Mouse (Mus musculus) midbrain, postnatal 0 days (tissue): ENCODE data around the gene Edem2. TPM values are rescaled to one million over a fixed set of nuclear protein-coding genes. Genes with fewer than 3 reads are reported as not detected.

Experiments
- ATAC-seq: fragments of 200-750 bp; cut with Nextera tagmentation; 2 replicates; pipeline ENCODE4 v1.8.0; 2017; ENCODE audit warnings: moderate number of reproducible peaks, mild to moderate bottlenecking, moderate TSS enrichment, moderate library complexity; ENCODE audit not compliant: low FRiP score
- DNase-seq: peaks from one replicate; pipeline ENCODE4 v3.0.0-alpha.2; 2015; ENCODE audit warnings: low spot score
- H3K27ac ChIP-seq: fragments of 300-500 bp; sonication (generic); 2 replicates; pipeline ENCODE4 v1.5.1; 2014; ENCODE audit warnings: low read depth, mild to moderate bottlenecking, low read length, mixed read lengths
- H3K27me3 ChIP-seq: fragments of 300-500 bp; sonication (generic); 2 replicates; pipeline ENCODE4 v1.6.1; 2014; ENCODE audit warnings: low read length, control low read depth, mixed read lengths; ENCODE audit not compliant: insufficient read depth
- H3K36me3 ChIP-seq: fragments of 300-500 bp; sonication (generic); 2 replicates; pipeline ENCODE4 v1.6.1; 2014; ENCODE audit warnings: low read length, control low read depth, mixed read lengths; ENCODE audit not compliant: insufficient read depth
- H3K4me1 ChIP-seq: fragments of 300-500 bp; sonication (generic); 2 replicates; pipeline ENCODE4 v1.6.1; 2014; ENCODE audit warnings: mild to moderate bottlenecking, control low read depth, antibody characterized with exemption, low read length, mixed read lengths; ENCODE audit not compliant: insufficient read depth
- H3K4me2 ChIP-seq: fragments of 300-500 bp; sonication (generic); 2 replicates; pipeline ENCODE4 v1.6.1; 2014; ENCODE audit warnings: low read depth, mild to moderate bottlenecking, low read length, mixed read lengths; ENCODE audit not compliant: poor library complexity, severe bottlenecking
- H3K4me3 ChIP-seq: fragments of 300-500 bp; sonication (generic); 2 replicates; pipeline ENCODE4 v1.5.1; 2014; ENCODE audit warnings: low read depth, mild to moderate bottlenecking, low read length, moderate library complexity
- H3K9ac ChIP-seq: fragments of 300-500 bp; sonication (generic); replicated peaks from 2 replicates; pipeline ENCODE4 v1.6.1; 2014; ENCODE audit warnings: mild to moderate bottlenecking, low read length, moderate library complexity, mixed read lengths; ENCODE audit not compliant: poor library complexity, severe bottlenecking
- H3K9me3 ChIP-seq: fragments of 300-500 bp; sonication (generic); 2 replicates; pipeline ENCODE4 v1.6.1; 2016; ENCODE audit warnings: low read length, control low read depth
- CTCF ChIP-seq: IDR thresholded peaks from 2 replicates; pipeline ENCODE4 v1.5.1; 2016; ENCODE audit warnings: antibody characterized with exemption, mild to moderate bottlenecking
- WGBS: fragments of 180-500 bp; shearing (Covaris S2); extraction: QIAGEN DNeasy Blood & Tissue Kit; methylation state at CpG from one replicate; pipeline ENCODE4 v1.1.7; 2014; 5-methylcytosine and 5-hydroxymethylcytosine counted together
- polyA plus RNA-seq: library from polyadenylated mRNA; unstranded; fragments of >200 nt; fragmentation: Nextera tagmentation; extraction: Ambion mirVana; gene quantifications from 2 replicates; pipeline ENCODE4 v1.2.1, GENCODE M21; 2015
- total RNA-seq: library from RNA; depleted of rRNA; stranded (reverse); fragments of >200 nt; gene quantifications from 2 replicates; pipeline ENCODE4 v1.2.3, GENCODE M21; 2014

Edem2 gene
- total and polyA plus RNA-seq, 2 experiments from 2014 or later = 33.0 to 41.1 TPM

DNA sequence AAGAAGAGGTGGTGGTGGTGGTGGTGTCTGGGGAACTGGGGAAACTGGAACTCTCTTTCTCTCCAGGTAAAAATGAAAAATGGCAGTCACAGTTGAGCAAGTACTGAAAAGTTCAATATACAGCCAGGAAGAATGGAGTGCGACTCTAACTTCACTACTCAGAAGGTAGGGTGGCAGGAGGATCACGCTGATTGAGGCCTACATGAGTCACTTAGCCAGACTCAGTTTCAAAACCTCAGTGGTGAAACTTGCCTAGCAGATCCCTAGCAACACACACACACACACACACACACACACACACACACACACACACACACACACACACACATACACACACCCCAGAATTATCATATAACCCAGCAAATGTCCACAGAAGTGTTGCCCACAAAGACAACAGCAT is 47.4 kb downstream of the Edem2 start:
- Histone ChIP-seq H3K4me3 (no peak overlapping the region), H3K4me2 (no peak overlapping the region), H3K27me3 (no peaks in the 10 kb centered on the region), H3K4me1 (no peaks in the 10 kb centered on the region), H3K36me3 (no peaks in the 10 kb centered on the region), H3K9ac (no peak overlapping the region), H3K27ac (no peak overlapping the region), H3K9me3 (no peaks in the 10 kb centered on the region)
- WGBS = 84% methylated on average over 2 of the region's 2 CpGs
- no peak for DNase-seq
- no peak for ATAC-seq
- no peak for TF ChIP-seq CTCF

DNA sequence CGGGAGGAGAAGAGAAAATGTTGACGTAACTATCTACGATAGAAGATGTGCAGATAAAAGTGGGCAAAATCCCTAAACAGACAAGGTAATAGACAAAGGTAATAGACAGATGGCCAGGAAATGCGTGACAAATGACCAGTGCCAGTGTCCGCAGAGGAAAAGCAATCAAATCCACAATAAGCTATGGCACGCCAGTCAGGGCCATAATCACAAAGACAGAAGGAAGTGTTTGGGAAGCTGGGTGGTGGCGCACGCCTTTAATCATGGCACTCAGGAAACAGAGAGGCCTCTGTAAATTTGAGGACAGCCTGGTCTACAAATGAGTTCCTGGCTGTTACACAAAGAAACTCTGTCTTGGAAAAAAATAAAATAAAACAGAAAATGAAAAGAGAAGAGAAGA is 48.1 kb downstream of the Edem2 start:
- no peaks in the 10 kb centered on the region for H3K27me3 ChIP-seq
- H3K9me3 ChIP-seq = no peaks in the 10 kb centered on the region
- no peak overlapping the region for H3K9ac ChIP-seq
- H3K4me3 ChIP-seq = no peak overlapping the region
- ATAC-seq (no peak), DNase-seq (no peak)
- no peak overlapping the region for H3K4me2 ChIP-seq
- 73% methylated on average over 8 of the region's 8 CpGs for WGBS
- no peak overlapping the region for H3K27ac ChIP-seq
- no peaks in the 10 kb centered on the region for H3K4me1 ChIP-seq
- no peaks in the 10 kb centered on the region for H3K36me3 ChIP-seq
- TF ChIP-seq CTCF = no peak

DNA sequence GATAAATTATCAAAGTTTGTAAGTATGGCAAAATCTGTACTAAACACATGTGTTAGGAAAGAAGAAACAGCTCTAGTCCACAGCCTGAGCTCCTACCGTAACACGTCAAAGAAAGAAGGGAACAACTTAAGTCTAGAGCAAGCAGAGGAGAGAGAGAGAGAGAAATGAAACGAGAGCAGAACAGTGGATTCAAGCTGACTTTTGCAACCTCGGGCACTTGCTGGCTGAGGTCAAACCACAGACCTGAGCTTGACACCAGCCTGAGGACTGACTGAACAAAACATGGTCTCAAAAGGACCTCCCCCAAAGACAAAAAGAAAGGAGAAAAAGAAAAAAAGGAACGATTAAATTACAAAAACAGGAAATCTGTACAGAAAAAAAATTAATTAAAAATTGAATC is 48.7 kb downstream of the Edem2 start:
- Histone ChIP-seq H3K4me3 (no peak overlapping the region), H3K9me3 (no peaks in the 10 kb centered on the region), H3K36me3 (no peaks in the 10 kb centered on the region), H3K9ac (no peak overlapping the region), H3K27me3 (no peaks in the 10 kb centered on the region), H3K4me1 (no peaks in the 10 kb centered on the region), H3K27ac (no peak overlapping the region), H3K4me2 (no peak overlapping the region)
- TF ChIP-seq CTCF = no peak
- no peak for ATAC-seq
- 79% methylated on average over 5 of the region's 5 CpGs for WGBS
- DNase-seq = no peak

DNA sequence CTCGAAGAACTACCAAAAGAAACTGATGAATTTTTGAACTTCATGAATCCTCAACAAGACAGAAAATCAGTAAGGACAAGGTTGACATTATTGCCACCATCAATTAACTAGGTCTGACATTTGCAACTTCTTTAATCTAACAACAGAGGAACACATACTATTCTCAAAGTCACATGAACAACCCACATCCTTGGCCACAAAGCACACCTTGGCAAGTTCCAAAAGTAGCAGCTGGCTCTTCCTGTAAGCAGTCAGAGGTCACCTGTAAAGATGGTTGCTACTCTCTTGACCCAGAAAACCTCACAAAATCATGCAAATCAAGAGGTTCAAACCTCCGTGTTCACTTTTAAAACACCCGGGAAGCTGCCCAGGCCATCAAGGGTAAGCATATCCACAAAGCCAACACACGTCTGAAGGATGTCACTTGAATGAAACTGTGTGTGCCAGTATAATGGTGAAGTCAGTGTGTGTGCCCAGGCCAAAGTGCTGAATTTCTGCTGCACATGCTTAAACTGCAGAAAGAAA is 49.6 kb downstream of the Edem2 start:
- no peak overlapping the region for H3K4me2 ChIP-seq
- no peak for DNase-seq
- no peak overlapping the region for H3K9ac ChIP-seq

DNA sequence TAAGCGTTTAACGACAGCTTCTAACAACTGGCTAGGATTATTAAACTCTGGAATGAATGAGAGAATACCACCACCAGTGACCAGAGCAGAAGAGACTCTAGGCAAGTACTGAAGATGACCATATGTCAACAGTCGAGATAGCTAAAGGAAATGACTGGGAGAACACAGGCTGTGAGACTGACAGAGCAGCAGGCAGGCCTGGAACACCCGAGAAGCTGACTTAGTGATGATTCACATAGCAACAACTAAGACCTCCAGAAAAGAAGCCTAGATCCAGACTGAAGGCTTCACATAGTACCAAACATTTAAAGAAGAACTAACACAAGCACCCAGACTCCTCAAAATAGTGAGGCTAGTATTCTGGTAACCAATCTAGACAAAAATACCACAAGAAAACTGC is 54.2 kb downstream of the Edem2 start:
- 70% methylated on average over 4 of the region's 4 CpGs for WGBS
- H3K9me3 ChIP-seq = no peaks in the 10 kb centered on the region
- no peak overlapping the region for H3K4me3 ChIP-seq
- no peak overlapping the region for H3K27ac ChIP-seq
- H3K27me3 ChIP-seq = no peaks in the 10 kb centered on the region
- no peak for ATAC-seq
- no peak for DNase-seq
- H3K4me2 ChIP-seq = no peak overlapping the region
- no peak for TF ChIP-seq CTCF
- no peak overlapping the region for H3K9ac ChIP-seq
- no peaks in the 10 kb centered on the region for H3K4me1 ChIP-seq
- H3K36me3 ChIP-seq = peaks cover 15% of the 10 kb centered on the region

More for the DNA sequence above, 49.6 kb downstream of the Edem2 start:
- H3K4me3 ChIP-seq = no peak overlapping the region
- H3K9me3 ChIP-seq = no peaks in the 10 kb centered on the region
- no peak for ATAC-seq
- no peaks in the 10 kb centered on the region for H3K27me3 ChIP-seq
- H3K4me1 ChIP-seq = no peaks in the 10 kb centered on the region
- TF ChIP-seq CTCF = no peak
- 97% methylated on average over 4 of the region's 4 CpGs for WGBS
- H3K27ac ChIP-seq = no peak overlapping the region
- H3K36me3 ChIP-seq = no peaks in the 10 kb centered on the region

DNA sequence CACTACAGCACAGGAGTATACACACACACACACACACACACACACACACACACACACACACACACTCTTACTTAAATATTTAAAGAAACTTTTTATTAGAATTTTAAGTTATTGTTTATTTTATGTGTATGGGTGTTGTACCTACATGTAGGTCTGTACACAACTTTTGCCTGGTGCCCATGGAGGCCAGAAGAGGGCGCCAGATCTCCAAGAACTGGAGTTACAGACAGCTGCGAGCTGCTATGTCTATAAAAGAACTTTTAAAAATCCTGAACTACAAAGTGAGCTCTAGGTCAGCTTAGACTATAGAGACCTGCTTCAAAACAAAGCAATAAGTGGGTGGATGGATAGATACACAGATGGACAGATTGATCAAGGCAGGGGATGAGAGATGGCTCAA is 55.7 kb downstream of the Edem2 start:
- Histone ChIP-seq H3K4me1 (no peaks in the 10 kb centered on the region), H3K9me3 (no peaks in the 10 kb centered on the region), H3K4me2 (no peak overlapping the region), H3K27ac (no peak overlapping the region), H3K27me3 (no peaks in the 10 kb centered on the region), H3K4me3 (no peak overlapping the region), H3K36me3 (peaks cover 15% of the 10 kb centered on the region), H3K9ac (no peak overlapping the region)
- peak; percentile 68 for DNase-seq
- 23% methylated on average over 2 of the region's 2 CpGs for WGBS
- no peak for ATAC-seq
- peak; percentile 67 for TF ChIP-seq CTCF
